Mouse (Mus musculus) C2C12 (cell line): Measurements from ENCODE around the gene Hist1h3h. TPM values are rescaled to one million over a fixed set of nuclear protein-coding genes. Genes with fewer than 3 reads are reported as not detected.
"Not testable (repeated sequence)": the region's sequence is repeated elsewhere in the genome, so short reads cannot be mapped to it uniquely, and the experiment has no call there.

ENCODE experiments used
- H3K27me3 ChIP-seq: one replicate; pipeline ENCODE4 v1.6.1; 2011; ENCODE audit not compliant: control insufficient read depth, insufficient read depth, insufficient read length
- H3K36me3 ChIP-seq: one replicate; pipeline ENCODE4 v1.6.1; 2011; ENCODE audit not compliant: control insufficient read depth, insufficient read depth
- H3K4me3 ChIP-seq: one replicate; pipeline ENCODE4 v1.5.1; 2011; ENCODE audit warnings: mild to moderate bottlenecking, control low read depth; ENCODE audit not compliant: poor library complexity, insufficient read depth, severe bottlenecking
- H3K79me2 ChIP-seq: one replicate; pipeline ENCODE4 v1.6.1; 2011; ENCODE audit not compliant: control insufficient read depth, insufficient read depth
- H3K79me3 ChIP-seq: one replicate; pipeline ENCODE4 v1.6.1; 2011; ENCODE audit warnings: low read depth, control low read depth
- H3ac ChIP-seq: one replicate; pipeline ENCODE3; 2011; ENCODE audit warnings: low read depth; ENCODE audit not compliant: control insufficient read depth, insufficient read length
- CEBPB ChIP-seq: IDR thresholded peaks from one replicate; pipeline ENCODE4 v1.6.1; 2011; ENCODE audit warnings: low read depth, mild to moderate bottlenecking, control low read depth, moderate library complexity
- CTCF ChIP-seq: IDR thresholded peaks from one replicate; pipeline ENCODE4 v1.5.1; 2011; ENCODE audit not compliant: control insufficient read depth, insufficient read depth, insufficient read length
- FOSL1 ChIP-seq: IDR thresholded peaks from one replicate; pipeline ENCODE4 v1.8.0; 2011; ENCODE audit warnings: mild to moderate bottlenecking, low read length; ENCODE audit not compliant: poor library complexity, insufficient read depth, severe bottlenecking
- MAX ChIP-seq: IDR thresholded peaks from one replicate; pipeline ENCODE4 v1.6.1; 2011; ENCODE audit warnings: mild to moderate bottlenecking, control low read depth
- MYOD1 ChIP-seq: IDR thresholded peaks from one replicate; pipeline ENCODE4 v1.6.1; 2011; ENCODE audit warnings: low read depth; ENCODE audit not compliant: control insufficient read depth, insufficient read length
- MYOG ChIP-seq: IDR thresholded peaks from one replicate; pipeline ENCODE4 v1.6.1; 2011; ENCODE audit not compliant: control insufficient read depth, insufficient read length; ENCODE audit errors: extremely low read depth
- USF1 ChIP-seq: IDR thresholded peaks from one replicate; pipeline ENCODE4 v1.6.1; 2011; ENCODE audit warnings: low read depth, mild to moderate bottlenecking, control low read depth, moderate library complexity
- polyA plus RNA-seq: library from polyadenylated mRNA; unstranded; fragments of >200 nt; fragmentation: generic; extraction: Trizol; gene quantifications from one replicate; pipeline ENCODE4 v1.2.1, GENCODE M21; 2012; ENCODE audit warnings: missing spikeins

Hist1h3h gene
- polyA plus RNA-seq, 1 experiment: 15.6 TPM

DNA sequence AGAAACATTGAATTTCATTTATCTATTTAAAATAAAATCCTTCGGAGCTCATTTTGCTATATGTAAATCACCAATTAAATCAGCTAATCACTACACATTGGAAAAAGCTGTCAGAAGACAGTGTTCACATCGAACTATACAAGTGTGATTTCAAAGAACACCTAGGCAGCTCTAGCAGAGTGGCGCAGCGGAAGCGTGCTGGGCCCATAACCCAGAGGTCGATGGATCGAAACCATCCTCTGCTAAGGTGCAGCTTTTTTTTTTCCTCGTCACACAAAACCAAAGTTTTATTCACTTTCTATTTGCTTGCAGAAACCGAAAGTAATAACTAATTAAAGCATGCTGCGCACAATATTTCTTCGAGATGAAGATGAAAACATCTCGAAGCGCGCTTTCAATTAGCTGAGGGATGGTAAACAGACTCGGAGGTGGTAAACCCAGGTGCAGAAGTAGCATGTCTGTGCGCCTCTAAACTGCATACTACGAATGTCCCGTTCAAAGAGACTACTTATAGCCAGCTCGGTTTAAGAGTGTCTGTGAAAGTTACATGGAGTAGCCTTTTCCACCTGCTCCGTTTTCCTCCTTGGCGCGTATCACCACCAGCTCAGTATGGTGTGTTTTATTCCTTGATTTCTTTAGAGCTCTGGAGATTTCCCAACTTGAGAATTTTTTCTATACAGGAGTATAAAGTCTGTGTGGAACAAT lies 6.5 kb upstream of the Hist1h3h start:
- no peak for TF ChIP-seq MYOD1
- TF ChIP-seq MYOG: no peak
- no peak for TF ChIP-seq FOSL1
- TF ChIP-seq CEBPB: no peak
- no peak for TF ChIP-seq USF1
- no peaks in the 10 kb centered on the region for H3K79me2 ChIP-seq
- no peaks in the 10 kb centered on the region for H3K79me3 ChIP-seq
- no peaks in the 10 kb centered on the region for H3K27me3 ChIP-seq
- H3K36me3 ChIP-seq: no peaks in the 10 kb centered on the region
- peak overlapping the region; percentile 26 for H3K4me3 ChIP-seq
- peak overlapping the region; percentile 20 for H3ac ChIP-seq

DNA sequence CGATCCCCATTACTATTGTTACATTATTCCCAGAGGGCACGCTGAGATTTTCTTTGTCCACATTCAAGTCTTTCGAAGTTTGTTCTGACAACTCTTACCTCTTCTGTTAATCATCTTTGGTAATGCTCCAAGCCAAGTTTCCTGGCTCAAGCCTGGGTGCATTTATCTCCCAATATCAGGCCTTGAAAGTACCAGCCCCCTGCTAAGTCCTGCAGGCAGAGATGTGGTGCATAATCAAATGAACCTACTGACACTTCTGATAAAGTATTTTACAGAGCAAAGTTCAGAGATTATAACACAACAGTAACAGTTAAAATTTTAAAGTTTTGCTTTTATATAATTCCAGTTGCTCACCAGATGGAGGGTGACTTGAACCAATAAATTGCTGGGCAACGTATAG lies 5.8 kb upstream of the Hist1h3h start:
- Histone ChIP-seq H3K79me2 (no peaks in the 10 kb centered on the region), H3K36me3 (no peaks in the 10 kb centered on the region), H3K79me3 (no peaks in the 10 kb centered on the region), H3K27me3 (no peaks in the 10 kb centered on the region), H3K4me3 (no peak overlapping the region), H3ac (no peak overlapping the region)
- no peak for TF ChIP-seq USF1
- TF ChIP-seq FOSL1: no peak
- no peak for TF ChIP-seq CEBPB
- no peak for TF ChIP-seq MYOG
- no peak for TF ChIP-seq CTCF
- no peak for TF ChIP-seq MAX
- no peak for TF ChIP-seq MYOD1

DNA sequence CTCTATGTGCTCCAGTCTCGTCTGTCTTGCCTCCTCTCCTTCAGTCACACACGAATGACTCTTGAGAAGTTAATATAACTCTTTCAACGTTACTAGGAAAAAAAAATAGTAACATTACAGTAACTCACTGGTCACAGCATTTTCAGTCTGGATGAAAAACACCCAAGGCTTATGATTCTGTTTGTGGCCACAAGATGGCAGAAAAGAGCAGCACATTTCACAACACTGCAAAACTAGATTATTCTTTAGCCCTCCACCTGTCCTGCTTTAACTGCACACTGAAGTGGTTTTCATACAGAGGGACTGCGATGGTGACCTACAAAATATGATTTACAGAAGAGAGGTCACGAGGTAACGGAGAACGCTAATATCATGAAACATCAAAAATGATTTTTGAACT lies 2.7 kb upstream of the Hist1h3h start:
- H3K27me3 ChIP-seq: no peaks in the 10 kb centered on the region
- no peaks in the 10 kb centered on the region for H3K36me3 ChIP-seq
- TF ChIP-seq CTCF: peak; percentile 53
- TF ChIP-seq MYOG: no peak
- no peak for TF ChIP-seq MAX
- TF ChIP-seq CEBPB: peak; percentile 91
- peak; percentile 15 for TF ChIP-seq MYOD1
- TF ChIP-seq FOSL1: no peak
- no peak for TF ChIP-seq USF1
- no peak overlapping the region for H3ac ChIP-seq
- H3K79me2 ChIP-seq: no peaks in the 10 kb centered on the region
- no peak overlapping the region for H3K4me3 ChIP-seq
- no peaks in the 10 kb centered on the region for H3K79me3 ChIP-seq

DNA sequence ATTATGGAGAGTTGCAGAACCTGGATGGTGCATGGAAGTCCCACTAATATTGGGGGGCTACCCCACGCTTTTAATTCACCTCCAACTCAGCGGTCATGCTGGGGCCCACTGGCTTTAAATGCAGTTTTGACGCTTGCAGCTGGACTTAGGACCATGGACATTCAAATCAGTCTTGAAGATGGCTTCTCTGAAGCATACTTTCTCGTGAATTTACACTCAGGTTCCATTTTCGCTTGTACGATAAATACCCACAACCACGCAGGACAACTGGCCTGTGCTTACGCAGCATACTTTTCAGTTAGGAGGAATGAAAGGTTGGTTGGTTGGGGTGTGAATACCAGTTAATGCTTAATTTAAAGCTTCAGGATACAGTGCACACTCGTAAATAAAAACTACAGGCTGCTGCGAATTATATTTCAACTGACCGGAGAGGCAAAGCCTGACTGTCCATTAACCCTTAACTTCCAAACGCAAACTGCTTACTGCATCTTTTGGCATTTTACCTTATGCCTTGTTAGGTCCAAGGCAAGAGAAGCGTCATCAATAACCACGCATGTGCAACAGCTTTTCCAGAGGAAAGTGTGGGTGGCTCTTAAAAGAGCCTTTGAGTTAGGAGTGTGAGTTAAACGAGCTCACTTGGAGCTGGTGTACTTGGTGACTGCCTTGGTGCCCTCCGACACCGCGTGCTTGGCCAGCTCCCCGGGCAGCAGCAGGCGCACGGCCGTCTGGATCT lies 2.2 kb upstream of the Hist1h3h start:
- no peaks in the 10 kb centered on the region for H3K27me3 ChIP-seq
- no peaks in the 10 kb centered on the region for H3K36me3 ChIP-seq
- peak overlapping the region; percentile 49 for H3ac ChIP-seq
- H3K79me2 ChIP-seq: no peaks in the 10 kb centered on the region
- H3K4me3 ChIP-seq: no peak overlapping the region
- H3K79me3 ChIP-seq: no peaks in the 10 kb centered on the region
- no peak for TF ChIP-seq FOSL1
- TF ChIP-seq USF1: no peak
- no peak for TF ChIP-seq CTCF
- TF ChIP-seq MYOD1: no peak
- TF ChIP-seq MAX: no peak
- TF ChIP-seq MYOG: no peak
- TF ChIP-seq CEBPB: no peak

DNA sequence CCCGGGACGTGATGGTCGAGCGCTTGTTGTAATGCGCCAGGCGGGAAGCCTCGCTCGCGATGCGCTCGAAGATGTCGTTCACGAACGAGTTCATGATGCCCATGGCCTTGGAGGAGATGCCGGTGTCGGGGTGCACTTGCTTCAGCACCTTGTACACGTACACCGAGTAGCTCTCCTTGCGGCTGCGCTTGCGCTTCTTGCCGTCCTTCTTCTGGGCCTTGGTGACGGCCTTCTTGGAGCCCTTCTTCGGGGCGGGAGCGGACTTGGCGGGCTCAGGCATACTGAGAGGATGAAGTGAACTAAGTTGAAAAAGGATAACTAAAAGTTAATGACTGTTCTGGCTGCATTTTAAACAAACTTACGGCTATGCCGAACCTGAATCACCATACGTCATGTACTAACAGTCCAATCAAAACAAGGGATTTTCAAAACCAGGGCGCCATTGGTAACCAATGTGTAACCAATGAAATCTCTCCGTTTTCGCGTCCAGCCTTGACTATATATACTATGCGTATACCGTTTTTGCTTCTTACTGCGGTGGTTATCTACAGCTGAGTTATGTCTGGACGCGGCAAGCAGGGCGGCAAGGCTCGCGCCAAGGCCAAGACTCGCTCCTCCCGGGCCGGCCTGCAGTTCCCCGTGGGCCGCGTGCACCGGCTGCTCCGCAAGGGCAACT lies 1.5 kb upstream of the Hist1h3h start, which contains the start of the genes Hist1h2bl and Hist1h2ai:
Hist1h2bl (minus strand) TSS at position 280 of the 676 bp plus-strand sequence.
Hist1h2ai (plus strand) TSS at position 559 of the 676 bp plus-strand sequence.
- peak within 1 kb of the TSS; percentile 53 for H3ac ChIP-seq
- H3K36me3 ChIP-seq, H3K27me3 ChIP-seq, H3K79me2 ChIP-seq, H3K79me3 ChIP-seq: not testable (repeated sequence)
- peak within 1 kb of the TSS; percentile 32 for H3K4me3 ChIP-seq

DNA sequence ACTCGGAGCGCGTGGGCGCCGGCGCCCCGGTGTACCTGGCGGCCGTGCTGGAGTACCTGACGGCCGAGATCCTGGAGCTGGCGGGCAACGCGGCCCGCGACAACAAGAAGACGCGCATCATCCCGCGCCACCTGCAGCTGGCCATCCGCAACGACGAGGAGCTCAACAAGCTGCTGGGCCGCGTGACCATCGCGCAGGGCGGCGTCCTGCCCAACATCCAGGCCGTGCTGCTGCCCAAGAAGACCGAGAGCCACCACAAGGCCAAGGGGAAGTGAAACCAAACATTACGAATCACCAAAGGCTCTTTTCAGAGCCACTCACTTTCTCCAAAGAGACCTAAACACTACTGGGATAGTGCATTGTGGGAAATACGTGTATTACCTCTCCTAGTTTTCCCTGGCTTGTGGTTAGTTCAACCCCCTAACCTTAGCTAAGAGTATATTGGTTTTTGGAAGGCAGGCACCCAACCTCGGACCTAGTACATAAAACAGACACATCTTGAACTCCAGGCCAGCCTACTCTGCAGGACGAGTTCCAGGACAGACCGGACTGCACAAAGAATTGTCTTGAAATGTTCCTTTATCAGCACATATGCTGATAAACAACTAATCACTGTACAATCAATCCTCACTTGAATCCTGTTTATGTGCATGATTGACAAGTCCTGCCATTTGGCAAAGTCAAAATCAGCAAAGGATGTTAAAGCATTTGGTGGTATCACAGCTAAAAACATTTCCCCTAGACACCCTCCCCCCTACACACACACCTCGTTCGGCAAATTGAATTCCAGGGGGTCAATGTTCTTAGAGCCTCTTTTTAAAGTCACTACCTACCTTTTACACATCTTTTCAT lies 693 bp upstream of the Hist1h3h start:
- H3K4me3 ChIP-seq: peak overlapping the region; percentile 32
- H3K79me3 ChIP-seq, H3K36me3 ChIP-seq, H3K27me3 ChIP-seq, H3K79me2 ChIP-seq: not testable (repeated sequence)
- peak overlapping the region; percentile 53 for H3ac ChIP-seq
